Mouse (Mus musculus): ENCODE data around the gene Armc2. TPM values are rescaled to one million over a fixed set of nuclear protein-coding genes. Genes with fewer than 3 reads are reported as not detected.
A peak's percentile ranks its signal among the peaks of the same experiment; 100 is the strongest.
"Not testable (repeated sequence)": the region's sequence is repeated elsewhere in the genome, so short reads cannot be mapped to it uniquely, and the experiment has no call there.

The Armc2 gene
- total RNA-seq, 2 experiments from 2014 or later, result 1.2 to 2.0 TPM

- DNase-seq (ENCODE audit: low spot score in 2 of 2), result no peak
Measured at GRCm38 (mm10) chr10:41978403-41979234, 39.6 kb downstream of the Armc2 start.

- no peak for DNase-seq (ENCODE audit: low spot score in 2 of 2)
Measured at GRCm38 (mm10) chr10:41972676-41973075, 45.6 kb downstream of the Armc2 start.

- DNase-seq (ENCODE audit: low spot score in 2 of 2), result no peak
Measured at GRCm38 (mm10) chr10:41967915-41968635, 50.2 kb downstream of the Armc2 start.

- DNase-seq (ENCODE audit: low spot score in 2 of 2), result no peak
Measured at GRCm38 (mm10) chr10:41962725-41963124, 55.5 kb downstream of the Armc2 start.

- no peak for DNase-seq (ENCODE audit: low spot score in 2 of 2)
Measured at GRCm38 (mm10) chr10:41959808-41960207, 58.4 kb downstream of the Armc2 start.

GRCm38 (mm10) chr10:41958677-41959274 lies 59.5 kb downstream of the Armc2 start:
- no peak for DNase-seq (ENCODE audit: low spot score in 2 of 2)

- DNase-seq (ENCODE audit: low spot score in 2 of 2), result no peak
Measured at GRCm38 (mm10) chr10:41957421-41958225, 60.6 kb downstream of the Armc2 start.

GRCm38 (mm10) chr10:41953528-41953864 lies 64.7 kb downstream of the Armc2 start:
- no peak for DNase-seq (ENCODE audit: low spot score in 2 of 2)

GRCm38 (mm10) chr10:41952850-41953527 lies 65.3 kb downstream of the Armc2 start:
- no peak for DNase-seq (ENCODE audit: low spot score in 2 of 2)

- DNase-seq (ENCODE audit: low spot score in 2 of 2), result not testable (repeated sequence)
Measured at GRCm38 (mm10) chr10:41952354-41952753, 65.9 kb downstream of the Armc2 start.

- no peak for DNase-seq (ENCODE audit: low spot score in 2 of 2)
Measured at GRCm38 (mm10) chr10:41939090-41939489, 79.2 kb downstream of the Armc2 start.

GRCm38 (mm10) chr10:41937176-41937575 lies 81.1 kb downstream of the Armc2 start:
- no peak for DNase-seq (ENCODE audit: low spot score in 2 of 2)

GRCm38 (mm10) chr10:41936100-41936499 lies 82.1 kb downstream of the Armc2 start:
- DNase-seq (ENCODE audit: low spot score in 2 of 2), result no peak

- DNase-seq (ENCODE audit: low spot score in 2 of 2), result no peak
Measured at GRCm38 (mm10) chr10:41935476-41935829, 82.8 kb downstream of the Armc2 start.

GRCm38 (mm10) chr10:41934633-41935475 lies 83.4 kb downstream of the Armc2 start:
- peak; percentile 70 to 77 for DNase-seq (ENCODE audit: low spot score in 2 of 2)

GRCm38 (mm10) chr10:41933536-41933935 lies 84.7 kb downstream of the Armc2 start:
- peak; percentile 42 to 64 for DNase-seq (ENCODE audit: low spot score in 2 of 2)

- DNase-seq (ENCODE audit: low spot score in 2 of 2), result no peak
Measured at GRCm38 (mm10) chr10:41932943-41933342, 85.3 kb downstream of the Armc2 start.

GRCm38 (mm10) chr10:41931962-41932361 lies 86.3 kb downstream of the Armc2 start:
- no peak for DNase-seq (ENCODE audit: low spot score in 2 of 2)

GRCm38 (mm10) chr10:41930966-41931365 lies 87.3 kb downstream of the Armc2 start:
- DNase-seq (ENCODE audit: low spot score in 2 of 2), result no peak

GRCm38 (mm10) chr10:41926726-41927125 lies 91.5 kb downstream of the Armc2 start:
- DNase-seq (ENCODE audit: low spot score in 2 of 2), result no peak
